Comparison of ENCODE assay signal across 8 mouse cellular contexts in genomic region chr4:44712786-44713553, GRCm38 (mm10). TPM values are rescaled to one million over a fixed set of nuclear protein-coding genes. Genes with fewer than 3 reads are reported as not detected.
DNase-seq lines count a peak whose midpoint lies in the region; ATAC-seq and TF ChIP-seq lines count a peak whose summit lies in the region.

No protein-coding gene starts in this region.

- no peak overlapping the region for H3K9ac ChIP-seq in liver, postnatal 0 days (replicated peaks)

- no peaks in the 10 kb centered on the region for H3K9me3 ChIP-seq in heart, embryonic 10.5 days
- no peaks in the 10 kb centered on the region for H3K9me3 ChIP-seq in liver, postnatal 0 days (ENCODE audit: low read length)

- intact Hi-C loops in heart, postnatal 25 days (cut with DNase I) = no loop called here

- ATAC-seq in granulocyte monocyte progenitor cell, adult 5-6 weeks (replicated peaks; ENCODE audit: poor library complexity, severe bottlenecking) = peak; percentile 25; the same call in 1 of the 2 replicates
- no peak for ATAC-seq in liver, postnatal 0 days

- peaks cover 20% of the 10 kb centered on the region for H3K4me1 ChIP-seq in heart, embryonic 10.5 days
- H3K4me1 ChIP-seq in liver, postnatal 0 days (ENCODE audit: insufficient read depth) = 0 out of 2 replicates have a peak, but pooled peaks cover 4% of the 10 kb centered on the region

- no peak overlapping the region for H3K27ac ChIP-seq in heart, embryonic 10.5 days
- 0 out of 2 replicates have a peak overlapping the region, but pooled peaks have one; percentile 11 for H3K27ac ChIP-seq in liver, postnatal 0 days (ENCODE audit: low read depth)

- H3K4me3 ChIP-seq in heart, embryonic 10.5 days = peak overlapping the region; percentile 35
- peak overlapping the region; percentile 23; the same call in 1 of the 2 replicates for H3K4me3 ChIP-seq in liver, postnatal 0 days (ENCODE audit: low read depth, low read length)

- under 1% methylated on average over 50 of the region's 50 CpGs for WGBS in heart, embryonic 10.5 days
- 2% methylated on average over 50 of the region's 50 CpGs for WGBS in liver, postnatal 0 days (ENCODE audit: insufficient replicate concordance)

- peaks cover 98% of the 10 kb centered on the region for H3K27me3 ChIP-seq in heart, embryonic 10.5 days (ENCODE audit: insufficient read depth, poor library complexity, severe bottlenecking)
- peaks cover 92% of the 10 kb centered on the region for H3K27me3 ChIP-seq in liver, postnatal 0 days (ENCODE audit: insufficient read depth, low read length)

- no peak for TF ChIP-seq EP300 in liver, postnatal 0 days (IDR thresholded peaks at IDR 0.05; ENCODE audit: low read depth)

- H3K4me2 ChIP-seq in liver, postnatal 0 days (ENCODE audit: low read depth, low read length) = peak overlapping the region; percentile 41

- no peak for TF ChIP-seq CTCF in liver, postnatal 0 days (IDR thresholded peaks at IDR 0.05; ENCODE audit: low read depth)

- H3K36me3 ChIP-seq in heart, embryonic 10.5 days = no peaks in the 10 kb centered on the region
- H3K36me3 ChIP-seq in liver, postnatal 0 days (replicated peaks; ENCODE audit: insufficient read depth, low read length) = no peaks in the 10 kb centered on the region

- no peak for DNase-seq in heart, embryonic 10.5 days (ENCODE audit: low spot score)
- DNase-seq in heart, postnatal 25 days (ENCODE audit: low spot score) = no peak
- DNase-seq in ZHBTc4 (ENCODE audit: low read depth, low spot score) = peak; percentile 62
- peak; percentile 29 for DNase-seq in liver, postnatal 0 days
- DNase-seq in gastrocnemius, postnatal 4 days (ENCODE audit: low spot score in 2 of 2) = no peak
- no peak for DNase-seq in thymus, adult 18-20 months
- DNase-seq in right cerebral cortex, adult 2 months (ENCODE audit: low spot score in 2 of 2) = no peak

RNA-seq across cellular contexts. Expression of gene Pax5, which starts 2.7 kb away (rescaled TPM):
- 0.03 TPM in 1 of 2 replicates, not detected in the other for polyA plus RNA-seq in heart, embryonic 10.5 days (2016; fragmentation: Nextera tagmentation; extraction: Ambion mirVana)
- total RNA-seq in heart, postnatal 25 days (2021) = 1 to 10 TPM in 1 of 2 experiments, under 1 TPM in 1; 0.65 to 1.1 TPM
- total RNA-seq in granulocyte monocyte progenitor cell, adult 5-6 weeks (2014; fragmentation: Nextera tagmentation) = not detected in 2 replicates
- not detected in 2 replicates for total RNA-seq in granulocyte monocyte progenitor cell, adult 5-6 weeks (2017)
- 0.75 and 0.99 TPM in 2 replicates for polyA plus RNA-seq in liver, postnatal 0 days (2015; fragmentation: Nextera tagmentation; extraction: Ambion mirVana)
- 1 to 10 TPM in 1 of 2 experiments, under 1 TPM in 1; 0.34 to 1.4 TPM for total RNA-seq in gastrocnemius, postnatal 4 days (2021)

RNA-seq across cellular contexts. Expression of gene Zcchc7, which starts 42.7 kb away (rescaled TPM):
- polyA plus RNA-seq in heart, embryonic 10.5 days (2016; fragmentation: Nextera tagmentation; extraction: Ambion mirVana) = 22.9 and 23.7 TPM in 2 replicates
- 10 to 100 TPM; 12.9 to 15.5 TPM for total RNA-seq in heart, postnatal 25 days (2021)
- total RNA-seq in granulocyte monocyte progenitor cell, adult 5-6 weeks (2014; fragmentation: Nextera tagmentation) = 42.2 and 52.4 TPM in 2 replicates
- total RNA-seq in granulocyte monocyte progenitor cell, adult 5-6 weeks (2017) = 64.3 and 97.0 TPM in 2 replicates
- 19.6 and 19.8 TPM in 2 replicates for polyA plus RNA-seq in liver, postnatal 0 days (2015; fragmentation: Nextera tagmentation; extraction: Ambion mirVana)
- 10 to 100 TPM; 22.8 to 32.0 TPM for total RNA-seq in gastrocnemius, postnatal 4 days (2021)

Comparison
In these comparisons a context has a peak if more than half of its experiments do, and no peak if none do; other contexts are left out.
1. DNase-seq: peak in ZHBTc4 (single experiment) and liver, postnatal 0 days (single experiment); none in heart, embryonic 10.5 days (single experiment), heart, postnatal 25 days (single experiment), gastrocnemius, postnatal 4 days (0 of 2), thymus, adult 18-20 months (0 of 2) and right cerebral cortex, adult 2 months (0 of 2).